Mouse (Mus musculus) midbrain, postnatal 0 days (tissue): ENCODE results near the gene Hes3. TPM values are rescaled to one million over a fixed set of nuclear protein-coding genes. Genes with fewer than 3 reads are reported as not detected.
A peak's percentile ranks its signal among the peaks of the same experiment; 100 is the strongest.

Experiments
- ATAC-seq: fragments of 200-750 bp; cut with Nextera tagmentation; 2 replicates; pipeline ENCODE4 v1.8.0; 2017; ENCODE audit warnings: moderate number of reproducible peaks, mild to moderate bottlenecking, moderate TSS enrichment, moderate library complexity; ENCODE audit not compliant: low FRiP score
- DNase-seq: peaks from one replicate; pipeline ENCODE4 v3.0.0-alpha.2; 2015; ENCODE audit warnings: low spot score
- H3K27ac ChIP-seq: fragments of 300-500 bp; sonication (generic); 2 replicates; pipeline ENCODE4 v1.5.1; 2014; ENCODE audit warnings: low read depth, mild to moderate bottlenecking, low read length, mixed read lengths
- H3K27me3 ChIP-seq: fragments of 300-500 bp; sonication (generic); 2 replicates; pipeline ENCODE4 v1.6.1; 2014; ENCODE audit warnings: low read length, control low read depth, mixed read lengths; ENCODE audit not compliant: insufficient read depth
- H3K36me3 ChIP-seq: fragments of 300-500 bp; sonication (generic); 2 replicates; pipeline ENCODE4 v1.6.1; 2014; ENCODE audit warnings: low read length, control low read depth, mixed read lengths; ENCODE audit not compliant: insufficient read depth
- H3K4me1 ChIP-seq: fragments of 300-500 bp; sonication (generic); 2 replicates; pipeline ENCODE4 v1.6.1; 2014; ENCODE audit warnings: mild to moderate bottlenecking, control low read depth, antibody characterized with exemption, low read length, mixed read lengths; ENCODE audit not compliant: insufficient read depth
- H3K4me2 ChIP-seq: fragments of 300-500 bp; sonication (generic); 2 replicates; pipeline ENCODE4 v1.6.1; 2014; ENCODE audit warnings: low read depth, mild to moderate bottlenecking, low read length, mixed read lengths; ENCODE audit not compliant: poor library complexity, severe bottlenecking
- H3K4me3 ChIP-seq: fragments of 300-500 bp; sonication (generic); 2 replicates; pipeline ENCODE4 v1.5.1; 2014; ENCODE audit warnings: low read depth, mild to moderate bottlenecking, low read length, moderate library complexity
- H3K9ac ChIP-seq: fragments of 300-500 bp; sonication (generic); replicated peaks from 2 replicates; pipeline ENCODE4 v1.6.1; 2014; ENCODE audit warnings: mild to moderate bottlenecking, low read length, moderate library complexity, mixed read lengths; ENCODE audit not compliant: poor library complexity, severe bottlenecking
- H3K9me3 ChIP-seq: fragments of 300-500 bp; sonication (generic); 2 replicates; pipeline ENCODE4 v1.6.1; 2016; ENCODE audit warnings: low read length, control low read depth
- CTCF ChIP-seq: IDR thresholded peaks from 2 replicates; pipeline ENCODE4 v1.5.1; 2016; ENCODE audit warnings: antibody characterized with exemption, mild to moderate bottlenecking
- WGBS: fragments of 180-500 bp; shearing (Covaris S2); extraction: QIAGEN DNeasy Blood & Tissue Kit; methylation state at CpG from one replicate; pipeline ENCODE4 v1.1.7; 2014; 5-methylcytosine and 5-hydroxymethylcytosine counted together
- polyA plus RNA-seq: library from polyadenylated mRNA; unstranded; fragments of >200 nt; fragmentation: Nextera tagmentation; extraction: Ambion mirVana; gene quantifications from 2 replicates; pipeline ENCODE4 v1.2.1, GENCODE M21; 2015
- total RNA-seq: library from RNA; depleted of rRNA; stranded (reverse); fragments of >200 nt; gene quantifications from 2 replicates; pipeline ENCODE4 v1.2.3, GENCODE M21; 2014

The Hes3 gene
- total and polyA plus RNA-seq, 2 experiments from 2014 or later = 0.19 TPM; not detected in 1

GRCm38 (mm10) chr4:152295916-152296315 is 4.5 kb upstream of the Hes3 start:
- Histone ChIP-seq H3K4me1 (0 out of 2 replicates have a peak, but pooled peaks cover 8% of the 10 kb centered on the region), H3K9me3 (no peaks in the 10 kb centered on the region), H3K36me3 (peaks cover 16% of the 10 kb centered on the region), H3K4me3 (no peak overlapping the region), H3K27me3 (peaks cover 23% of the 10 kb centered on the region), H3K9ac (no peak overlapping the region), H3K4me2 (no peak overlapping the region), H3K27ac (no peak overlapping the region)
- no peak for TF ChIP-seq CTCF
- DNase-seq = no peak
- WGBS = 65% methylated on average over 4 of the region's 4 CpGs
- ATAC-seq = no peak

GRCm38 (mm10) chr4:152294188-152294929 is 2.9 kb upstream of the Hes3 start:
- DNase-seq (no peak), ATAC-seq (no peak)
- peak; percentile 57 for TF ChIP-seq CTCF
- Histone ChIP-seq H3K4me3 (no peak overlapping the region), H3K9me3 (no peaks in the 10 kb centered on the region), H3K27me3 (peaks cover 27% of the 10 kb centered on the region), H3K4me1 (0 out of 2 replicates have a peak, but pooled peaks cover 8% of the 10 kb centered on the region), H3K9ac (no peak overlapping the region), H3K36me3 (0 out of 2 replicates have a peak, but pooled peaks cover under 1% of the 10 kb centered on the region), H3K4me2 (no peak overlapping the region), H3K27ac (no peak overlapping the region)
- WGBS = 55% methylated on average over 10 of the region's 10 CpGs

GRCm38 (mm10) chr4:152292102-152292765 is 772 bp upstream of the Hes3 start:
- TF ChIP-seq CTCF = no peak
- no peaks in the 10 kb centered on the region for H3K9me3 ChIP-seq
- H3K9ac ChIP-seq = no peak overlapping the region
- no peak overlapping the region for H3K27ac ChIP-seq
- no peak for ATAC-seq
- no peaks in the 10 kb centered on the region for H3K36me3 ChIP-seq
- no peaks in the 10 kb centered on the region for H3K4me1 ChIP-seq
- H3K27me3 ChIP-seq = peaks cover 38% of the 10 kb centered on the region
- no peak overlapping the region for H3K4me2 ChIP-seq
- H3K4me3 ChIP-seq = no peak overlapping the region
- no peak for DNase-seq
- 11% methylated on average over 12 of the region's 12 CpGs for WGBS

- H3K4me3 ChIP-seq = no peak overlapping the region; the same call in 1 of the 2 replicates
- no peaks in the 10 kb centered on the region for H3K36me3 ChIP-seq
- no peak overlapping the region for H3K4me2 ChIP-seq
- H3K9ac ChIP-seq = no peak overlapping the region
- 14% methylated on average over 11 of the region's 11 CpGs for WGBS
- no peaks in the 10 kb centered on the region for H3K9me3 ChIP-seq
- no peak overlapping the region for H3K27ac ChIP-seq
- H3K27me3 ChIP-seq = peaks cover 47% of the 10 kb centered on the region
- no peak for TF ChIP-seq CTCF
- DNase-seq (no peak), ATAC-seq (no peak)
- peaks cover 9% of the 10 kb centered on the region; the same call in 1 of the 2 replicates for H3K4me1 ChIP-seq
These were observed 471 bp downstream of the Hes3 start for GRCm38 (mm10) chr4:152290991-152291390.

GRCm38 (mm10) chr4:152290385-152290784 is 1.1 kb downstream of the Hes3 start:
- TF ChIP-seq CTCF = no peak
- H3K27me3 ChIP-seq = peaks cover 48% of the 10 kb centered on the region
- no peak for ATAC-seq
- H3K4me3 ChIP-seq = peak overlapping the region; percentile 29
- no peaks in the 10 kb centered on the region for H3K36me3 ChIP-seq
- peak overlapping the region; percentile 53 for H3K4me2 ChIP-seq
- H3K9ac ChIP-seq = 0 out of 2 replicates have a peak overlapping the region, but pooled peaks have one; percentile 29
- H3K27ac ChIP-seq = no peak overlapping the region
- H3K9me3 ChIP-seq = no peaks in the 10 kb centered on the region
- H3K4me1 ChIP-seq = peaks cover 9% of the 10 kb centered on the region; the same call in 1 of the 2 replicates
- WGBS = under 1% methylated on average over 39 of the region's 39 CpGs
- DNase-seq = no peak
